Mouse (Mus musculus) adrenal gland, postnatal 25 days (tissue): ENCODE measurements around the gene Rin1. TPM values are rescaled to one million over a fixed set of nuclear protein-coding genes. Genes with fewer than 3 reads are reported as not detected.
"Not testable (repeated sequence)": the region's sequence is repeated elsewhere in the genome, so short reads cannot be mapped to it uniquely, and the experiment has no call there.

Experiments used
- DNase-seq: peaks from one replicate; pipeline ENCODE4 v3.0.0; 2021; ENCODE audit warnings: mixed read lengths
- total RNA-seq: library from RNA; stranded (reverse); gene quantifications from 2 replicates; pipeline ENCODE4 v1.2.3, GENCODE M21; 2021

The Rin1 gene
- total RNA-seq, 1 experiment from 2014 or later = 6.0 TPM

GRCm38 (mm10) chr19:5068570-5069234 lies 18.4 kb downstream of the Rin1 start:
- no peak for DNase-seq

GRCm38 (mm10) chr19:5069486-5069885 lies 19.2 kb downstream of the Rin1 start:
- no peak for DNase-seq

GRCm38 (mm10) chr19:5069978-5070377 lies 19.7 kb downstream of the Rin1 start:
- no peak for DNase-seq

GRCm38 (mm10) chr19:5071077-5071476 lies 20.8 kb downstream of the Rin1 start:
- no peak for DNase-seq

GRCm38 (mm10) chr19:5071545-5072369 lies 21.5 kb downstream of the Rin1 start:
- DNase-seq = peak; percentile 75

- no peak for DNase-seq
Measured at GRCm38 (mm10) chr19:5072389-5073019, 22.2 kb downstream of the Rin1 start.

- peak; percentile 59 for DNase-seq
Measured at GRCm38 (mm10) chr19:5073028-5073427, 22.7 kb downstream of the Rin1 start.

GRCm38 (mm10) chr19:5073518-5073917 lies 23.2 kb downstream of the Rin1 start:
- no peak for DNase-seq

- DNase-seq = no peak
Measured at GRCm38 (mm10) chr19:5079279-5079678, 29.0 kb downstream of the Rin1 start.

GRCm38 (mm10) chr19:5082005-5082404 lies 31.7 kb downstream of the Rin1 start:
- no peak for DNase-seq

- DNase-seq = no peak
Measured at GRCm38 (mm10) chr19:5082596-5082995, 32.3 kb downstream of the Rin1 start.

- no peak for DNase-seq
Measured at GRCm38 (mm10) chr19:5083961-5084833, 33.9 kb downstream of the Rin1 start.

GRCm38 (mm10) chr19:5084834-5085144 lies 34.5 kb downstream of the Rin1 start:
- DNase-seq = no peak

- DNase-seq = peak; percentile 69
Measured at GRCm38 (mm10) chr19:5085145-5085863, 35.0 kb downstream of the Rin1 start, which contains the start of gene Tmem151a. Tmem151a (minus strand) TSS chr19:5085531.

GRCm38 (mm10) chr19:5086533-5086932 lies 36.3 kb downstream of the Rin1 start:
- DNase-seq = not testable (repeated sequence)

- DNase-seq = peak; percentile 92
Measured at GRCm38 (mm10) chr19:5087884-5088728, 37.8 kb downstream of the Rin1 start, which contains the start of gene Yif1a. Yif1a (plus strand) TSS chr19:5088538.

- DNase-seq = no peak
Measured at GRCm38 (mm10) chr19:5089324-5089723, 39.0 kb downstream of the Rin1 start.

- no peak for DNase-seq
Measured at GRCm38 (mm10) chr19:5092083-5092482, 41.8 kb downstream of the Rin1 start.

GRCm38 (mm10) chr19:5093481-5094242 lies 43.4 kb downstream of the Rin1 start:
- DNase-seq = no peak

- peak; percentile 95 for DNase-seq
Measured at GRCm38 (mm10) chr19:5094243-5094632, 44.0 kb downstream of the Rin1 start.
